Mouse (Mus musculus): ENCODE data around the gene Rps2.

Gene Rps2

DNA sequence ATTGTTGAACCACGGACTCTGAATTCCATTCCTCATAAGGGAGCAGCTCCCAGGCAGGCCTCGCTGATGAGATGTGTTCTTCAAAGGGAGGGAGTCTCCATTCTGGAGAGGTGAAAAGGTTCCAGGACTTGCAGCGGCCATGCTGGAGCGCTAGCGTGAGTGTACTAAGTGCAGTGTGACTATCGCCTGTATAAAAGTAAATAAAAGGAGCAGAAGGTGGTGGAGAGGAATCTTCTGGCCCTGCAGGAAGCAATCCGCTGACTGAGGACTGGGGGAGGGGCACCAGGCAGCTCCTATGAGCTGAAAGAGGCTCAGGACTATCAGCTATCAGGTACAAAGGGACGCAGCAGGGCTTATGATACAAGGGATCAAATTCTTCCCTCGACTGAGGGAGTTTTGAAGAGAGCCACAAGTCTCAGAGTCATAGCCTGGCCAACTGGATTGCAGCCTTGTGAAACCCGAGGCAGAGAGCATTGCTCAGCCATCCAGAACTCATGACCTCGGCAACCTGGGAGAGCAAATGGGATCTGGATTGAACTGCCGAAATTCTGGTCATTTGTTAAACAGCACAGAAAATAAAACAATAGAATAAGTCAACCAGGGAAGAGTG, 48.5 kb downstream of the Rps2 start:
- no peak for DNase-seq (ENCODE audit: low spot score)

DNA sequence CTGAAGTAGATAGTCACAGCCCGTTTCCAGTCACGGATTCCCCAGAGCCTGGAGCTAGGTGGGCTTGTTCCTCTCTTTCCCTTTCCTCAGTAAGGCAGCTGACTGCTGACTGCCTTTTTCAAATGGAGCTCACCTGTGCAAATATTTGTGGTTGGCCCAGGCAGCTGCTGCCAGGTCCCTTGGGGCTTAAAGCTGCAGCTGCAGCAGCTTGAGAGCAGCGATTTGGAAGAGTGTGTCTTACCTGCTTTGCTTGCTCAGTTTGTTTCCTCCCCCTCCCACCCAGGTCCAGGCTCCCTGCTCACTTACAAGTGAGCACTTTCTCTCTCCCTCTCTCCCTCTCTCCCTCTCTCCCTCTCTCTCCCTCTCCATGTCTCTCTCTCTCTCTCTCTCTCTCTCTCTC, 51.2 kb downstream of the Rps2 start:
- no peak for DNase-seq (ENCODE audit: low spot score)
